Mouse (Mus musculus): ENCODE results near the gene Cebpa. TPM values are rescaled to one million over a fixed set of nuclear protein-coding genes. Genes with fewer than 3 reads are reported as not detected.

The Cebpa gene
- polyA plus RNA-seq, 1 experiment, result 31.0 TPM

DNA sequence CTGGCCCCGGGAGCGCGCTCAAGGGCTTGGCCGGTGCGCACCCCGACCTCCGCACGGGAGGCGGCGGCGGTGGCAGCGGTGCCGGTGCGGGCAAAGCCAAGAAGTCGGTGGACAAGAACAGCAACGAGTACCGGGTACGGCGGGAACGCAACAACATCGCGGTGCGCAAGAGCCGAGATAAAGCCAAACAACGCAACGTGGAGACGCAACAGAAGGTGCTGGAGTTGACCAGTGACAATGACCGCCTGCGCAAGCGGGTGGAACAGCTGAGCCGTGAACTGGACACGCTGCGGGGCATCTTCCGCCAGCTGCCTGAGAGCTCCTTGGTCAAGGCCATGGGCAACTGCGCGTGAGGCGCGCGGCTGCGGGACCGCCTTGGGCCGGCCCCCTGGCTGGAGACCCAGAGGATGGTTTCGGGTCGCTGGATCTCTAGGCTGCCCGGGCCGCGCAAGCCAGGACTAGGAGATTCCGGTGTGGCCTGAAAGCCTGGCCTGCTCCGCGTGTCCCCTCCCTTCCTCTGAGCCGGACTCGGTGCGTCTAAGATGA, 1.1 kb downstream of the Cebpa start:
- no peak for DNase-seq (ENCODE audit: low spot score)

DNA sequence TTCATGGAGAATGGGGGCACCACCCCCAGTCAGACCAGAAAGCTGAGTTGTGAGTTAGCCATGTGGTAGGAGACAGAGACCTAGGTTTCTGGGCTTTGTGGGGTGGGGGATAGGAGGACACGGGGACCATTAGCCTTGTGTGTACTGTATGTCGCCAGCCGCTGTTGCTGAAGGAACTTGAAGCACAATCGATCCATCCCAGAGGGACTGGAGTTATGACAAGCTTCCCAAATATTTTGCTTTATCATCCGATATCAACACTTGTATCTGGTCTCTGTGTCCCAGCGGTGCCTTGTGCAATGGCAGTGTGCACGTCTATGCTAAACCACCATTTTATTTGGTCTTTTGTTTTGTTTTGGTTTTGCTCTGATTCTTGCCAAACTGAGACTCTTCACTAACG, 2.1 kb downstream of the Cebpa start:
- DNase-seq (ENCODE audit: low spot score), result no peak

DNA sequence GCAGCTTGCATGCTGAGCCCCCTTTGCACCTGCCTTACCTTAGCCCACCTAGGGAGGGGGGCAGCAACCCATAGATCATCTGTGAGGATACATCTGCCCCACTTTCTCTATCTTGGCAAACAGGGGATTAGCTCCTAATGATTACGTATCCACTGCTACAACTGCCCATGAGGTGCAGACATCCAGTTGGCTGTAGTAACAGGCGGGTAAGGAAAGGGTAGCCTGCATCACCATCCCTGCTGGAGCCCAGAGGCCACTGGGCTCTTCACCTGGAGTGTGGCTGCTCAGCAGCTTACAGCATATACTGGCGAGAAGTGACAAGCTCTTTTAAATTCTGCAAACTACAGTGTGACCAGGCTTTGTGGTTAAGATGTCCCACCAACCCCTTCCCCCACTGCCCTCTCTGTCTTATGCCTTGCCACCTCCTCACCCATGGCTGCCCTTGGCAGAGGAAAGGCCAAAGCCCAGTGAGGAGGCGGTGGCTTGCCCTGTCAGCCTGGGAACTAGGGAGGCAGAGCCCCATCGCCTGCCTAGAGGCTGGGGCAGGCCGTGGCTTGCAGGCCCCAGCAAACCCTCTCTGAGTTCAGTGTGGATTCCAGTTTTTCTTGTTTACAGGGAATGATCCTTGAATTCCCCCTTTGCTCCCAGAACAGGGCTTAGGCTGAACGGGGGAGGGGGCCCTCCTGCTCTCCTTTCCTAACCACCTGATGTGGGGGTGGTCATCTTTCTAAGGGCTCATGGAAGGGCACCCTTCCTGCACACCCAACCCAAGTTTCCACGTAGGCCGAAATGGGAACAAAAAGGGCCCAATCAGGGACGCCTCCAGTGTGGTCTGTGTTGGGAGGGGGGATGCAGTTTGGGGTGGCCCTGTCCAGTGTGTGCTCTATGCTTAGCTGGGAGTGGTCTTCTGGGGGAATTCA, 3.6 kb downstream of the Cebpa start:
- DNase-seq (ENCODE audit: low spot score), result no peak

DNA sequence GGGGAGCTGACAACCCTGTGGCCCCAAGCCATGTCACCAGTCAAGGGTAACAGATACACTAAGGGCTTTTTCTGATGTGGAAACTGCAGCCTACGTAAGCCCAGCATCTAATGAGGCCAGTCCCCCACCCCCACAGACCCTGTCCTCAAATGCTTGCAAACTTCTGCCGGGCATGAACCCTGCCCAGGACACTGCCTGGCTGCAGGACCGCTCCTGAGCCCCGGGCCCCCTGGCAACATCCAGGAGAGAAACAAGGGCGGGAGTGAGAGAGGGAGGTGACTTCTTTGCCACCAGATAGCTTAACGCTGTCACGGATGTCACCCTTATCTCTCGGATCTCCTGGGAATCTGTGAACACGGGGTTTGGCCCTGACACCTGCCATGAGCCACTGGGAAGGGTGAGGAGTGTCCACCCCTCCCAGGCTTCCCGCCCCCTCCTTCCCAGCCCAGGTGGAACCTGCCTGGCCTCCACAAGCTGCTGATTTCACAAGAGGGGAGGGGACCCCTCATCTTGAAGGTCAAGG, 4.4 kb downstream of the Cebpa start:
- DNase-seq (ENCODE audit: low spot score), result no peak

DNA sequence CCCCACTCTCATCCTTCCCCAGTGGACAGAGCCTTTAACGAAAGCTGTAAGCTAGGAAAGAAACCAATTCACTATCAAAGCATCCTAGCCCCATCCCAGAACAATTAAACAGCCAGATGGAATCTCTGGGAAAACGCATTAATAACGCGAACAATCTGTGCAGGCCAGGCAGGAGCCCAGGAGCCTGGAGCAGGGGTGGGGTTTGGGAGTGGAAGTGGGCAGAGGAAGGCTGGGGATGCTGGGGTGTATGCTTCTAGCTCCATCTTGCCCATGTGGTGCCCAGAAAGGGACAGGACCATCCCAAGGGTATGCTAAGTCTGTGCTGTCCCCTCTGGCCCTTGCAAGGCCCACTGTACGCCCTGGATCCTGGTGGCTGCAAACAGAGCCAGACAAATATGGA, 5.1 kb downstream of the Cebpa start:
- DNase-seq (ENCODE audit: low spot score), result no peak

DNA sequence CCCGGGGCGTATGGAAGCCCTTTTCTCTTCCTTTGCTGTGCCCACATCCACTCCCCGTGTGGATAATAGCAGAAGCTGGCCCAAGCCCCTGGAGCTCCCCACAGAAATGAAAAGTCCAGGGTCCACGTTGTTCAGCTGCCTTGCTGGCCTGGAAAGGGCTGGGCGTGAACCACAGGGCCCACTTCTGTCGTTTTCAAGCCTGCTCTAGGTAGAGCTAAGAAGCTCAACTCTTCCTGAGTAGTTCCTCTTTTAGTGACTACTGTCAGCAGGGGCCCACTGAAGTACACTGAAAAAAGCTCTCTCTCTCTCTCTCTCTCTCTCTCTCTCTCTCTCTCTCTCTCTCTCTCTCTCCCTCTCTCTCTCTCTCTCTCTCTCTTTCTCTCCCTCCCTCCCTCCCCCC, 5.7 kb downstream of the Cebpa start:
- DNase-seq (ENCODE audit: low spot score), result no peak

DNA sequence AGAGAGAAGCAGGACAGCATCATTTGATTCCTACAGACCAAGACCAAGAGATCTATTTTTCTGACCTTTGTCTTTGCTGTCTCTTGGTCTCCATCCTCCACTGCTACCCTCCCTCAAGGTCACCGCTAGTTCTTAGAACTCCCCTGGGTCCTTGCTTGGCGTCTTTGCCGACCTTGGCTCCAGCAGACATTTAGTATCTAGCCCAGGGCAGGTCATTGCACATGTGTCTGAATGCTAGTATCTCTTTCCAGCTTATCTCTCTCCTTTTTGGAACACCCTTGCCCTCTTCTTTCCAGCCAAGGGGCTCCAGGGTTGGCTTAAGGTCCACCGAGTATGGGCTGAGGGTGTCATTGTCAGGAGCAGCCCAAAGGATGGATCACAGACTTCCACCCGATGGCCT, 6.9 kb downstream of the Cebpa start:
- DNase-seq (ENCODE audit: low spot score), result no peak

DNA sequence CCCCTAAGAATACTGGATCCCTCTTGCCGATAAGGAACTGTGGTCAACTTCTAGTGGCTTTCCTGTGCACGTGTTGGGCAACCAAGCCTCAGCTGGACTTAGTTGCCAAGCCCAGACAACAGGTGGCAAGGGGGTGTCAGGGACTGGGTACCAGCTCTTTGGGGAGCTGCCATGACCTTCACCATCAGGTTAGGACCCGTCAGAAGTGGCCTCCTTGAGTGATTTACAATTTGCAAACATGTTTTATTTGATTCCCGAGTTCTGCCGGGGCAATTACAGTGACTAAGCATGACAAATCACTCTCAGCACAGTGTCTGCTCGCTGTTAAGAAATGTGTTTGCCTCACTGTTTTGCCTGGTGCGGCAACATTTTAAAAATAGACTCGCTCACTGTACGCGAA, 7.9 kb downstream of the Cebpa start:
- no peak for DNase-seq (ENCODE audit: low spot score)

DNA sequence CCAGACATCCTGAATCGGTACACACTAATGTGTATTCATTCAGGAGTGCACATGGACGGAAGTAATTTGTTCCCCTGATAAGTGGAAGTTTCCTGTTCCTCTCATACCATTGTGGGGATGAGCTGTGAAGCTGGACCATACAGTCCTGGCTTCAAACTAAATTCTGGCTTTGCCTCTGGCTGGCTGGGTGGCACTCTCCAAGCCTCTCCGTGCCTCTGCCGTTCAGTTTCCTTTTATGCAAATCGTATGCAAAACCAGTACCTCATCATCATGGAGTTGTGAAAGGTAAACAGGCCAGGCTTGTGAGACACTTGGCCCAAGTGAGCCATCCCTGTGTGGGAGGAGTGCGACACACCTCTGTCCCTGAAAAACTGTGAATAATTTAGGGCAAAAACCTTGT, 8.6 kb downstream of the Cebpa start:
- no peak for DNase-seq (ENCODE audit: low spot score)

DNA sequence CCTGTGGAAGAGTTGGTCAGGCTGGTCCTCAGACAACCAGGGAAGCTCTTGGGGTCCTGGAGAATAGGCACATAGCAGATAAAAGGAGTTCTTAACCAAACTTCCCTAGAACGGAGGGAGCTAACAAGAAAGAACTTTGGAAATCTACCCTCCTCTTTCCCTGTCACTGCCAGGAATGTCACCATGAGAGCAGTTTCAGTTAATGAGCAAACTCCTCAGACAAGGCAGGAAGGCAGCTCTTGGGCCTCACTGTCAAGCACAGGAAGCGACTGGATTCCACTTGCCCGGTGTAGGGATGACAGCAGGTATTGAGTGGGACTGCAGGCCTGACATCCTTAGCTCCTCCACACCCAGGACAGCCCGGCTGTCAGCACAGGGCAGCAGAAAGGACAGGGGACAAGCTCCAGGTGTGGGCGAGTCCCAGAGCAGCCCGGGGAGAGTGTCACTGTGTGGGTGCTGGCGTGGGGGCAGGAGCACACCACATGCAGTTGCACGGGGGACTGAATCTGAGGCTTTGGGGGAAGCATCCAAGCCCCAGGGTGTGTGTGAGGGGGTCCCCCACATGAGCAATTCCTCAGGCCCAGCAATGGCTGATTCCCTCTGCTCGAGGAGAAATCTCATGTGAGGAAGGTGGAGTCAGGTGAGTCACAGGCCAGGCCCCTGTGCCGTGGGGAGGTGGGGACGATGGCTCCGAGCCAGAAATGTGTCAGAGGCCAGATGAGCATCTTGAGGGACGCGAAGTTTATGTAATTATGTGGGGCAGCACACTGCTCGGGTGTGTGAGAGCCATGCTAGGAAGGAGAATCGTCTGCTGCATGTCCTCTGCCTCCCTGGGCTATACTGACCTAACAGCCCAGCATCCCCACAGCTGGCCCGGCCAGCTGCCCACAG, 9.8 kb downstream of the Cebpa start:
- DNase-seq (ENCODE audit: low spot score), result no peak

DNA sequence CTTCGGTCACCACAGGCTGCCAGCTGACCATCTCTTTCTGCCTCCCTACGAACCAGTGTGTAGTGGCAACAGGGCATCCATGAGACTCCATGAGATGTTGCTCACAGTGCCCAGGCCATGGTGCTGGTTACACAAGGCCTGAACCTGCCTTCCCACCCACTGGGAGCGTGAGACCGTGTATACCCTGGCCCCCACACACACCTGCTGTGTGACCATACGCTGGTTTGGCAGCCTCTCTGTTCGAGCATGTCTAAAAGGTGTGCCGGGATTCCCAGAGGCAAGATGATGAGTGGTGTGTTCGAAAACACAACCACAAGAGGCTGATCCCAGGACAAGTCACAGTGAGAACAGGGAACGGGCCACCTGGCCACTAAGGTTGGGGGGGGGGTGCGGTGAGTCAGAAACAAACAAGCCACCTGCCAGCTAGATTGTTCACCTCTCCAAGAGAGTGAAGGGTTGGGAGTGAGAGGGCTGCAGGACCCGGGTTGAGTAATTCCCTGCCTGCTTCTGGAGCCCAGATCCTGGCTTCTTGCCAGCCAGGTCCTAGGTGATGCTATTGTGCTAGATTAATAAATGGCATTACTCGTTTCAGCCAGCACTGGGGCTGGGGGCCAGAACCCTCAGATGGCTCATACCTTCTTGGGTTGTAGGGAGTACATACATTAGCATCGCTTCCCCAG, 11.1 kb downstream of the Cebpa start:
- no peak for DNase-seq (ENCODE audit: low spot score)

DNA sequence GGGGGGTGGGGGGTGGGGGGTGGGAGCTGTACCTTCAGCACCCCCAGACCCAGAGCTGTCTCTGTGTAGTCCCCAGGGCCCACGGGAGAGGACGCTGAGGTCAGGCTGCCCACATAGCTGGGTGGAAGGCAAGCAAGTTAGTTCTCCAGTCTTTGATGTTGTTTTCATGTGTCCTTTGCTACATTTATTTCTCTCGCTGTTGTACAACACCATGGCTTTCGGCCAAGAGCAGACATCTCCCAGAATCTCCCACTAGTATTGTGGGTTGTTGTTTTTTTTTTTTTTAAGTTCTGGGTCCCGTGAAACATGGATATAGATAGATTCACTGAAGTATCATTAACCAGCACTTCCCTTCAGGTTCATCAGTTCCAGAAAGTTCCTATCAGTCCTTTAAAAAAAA, 11.8 kb downstream of the Cebpa start:
- peak; percentile 13 for DNase-seq (ENCODE audit: low spot score)

DNA sequence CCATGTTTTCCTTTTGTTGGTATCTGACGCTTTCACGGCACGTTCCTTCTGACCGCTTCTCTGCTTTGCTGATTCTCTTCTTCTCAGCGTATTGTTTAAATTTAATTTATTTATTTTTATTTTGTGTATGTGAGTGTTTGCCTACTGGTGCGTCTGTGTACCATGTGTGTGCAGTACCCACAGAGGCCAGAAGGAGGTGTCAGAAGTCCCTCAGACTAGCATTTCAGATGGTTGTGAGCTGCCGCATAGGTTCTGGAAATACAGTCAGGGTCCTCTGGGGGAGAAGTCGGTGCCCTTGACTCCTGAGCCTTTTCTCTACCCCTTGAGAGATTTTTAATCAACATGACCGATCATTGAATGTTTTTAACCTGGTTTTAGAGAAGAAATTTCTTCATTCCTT, 12.5 kb downstream of the Cebpa start:
- no peak for DNase-seq (ENCODE audit: low spot score)

DNA sequence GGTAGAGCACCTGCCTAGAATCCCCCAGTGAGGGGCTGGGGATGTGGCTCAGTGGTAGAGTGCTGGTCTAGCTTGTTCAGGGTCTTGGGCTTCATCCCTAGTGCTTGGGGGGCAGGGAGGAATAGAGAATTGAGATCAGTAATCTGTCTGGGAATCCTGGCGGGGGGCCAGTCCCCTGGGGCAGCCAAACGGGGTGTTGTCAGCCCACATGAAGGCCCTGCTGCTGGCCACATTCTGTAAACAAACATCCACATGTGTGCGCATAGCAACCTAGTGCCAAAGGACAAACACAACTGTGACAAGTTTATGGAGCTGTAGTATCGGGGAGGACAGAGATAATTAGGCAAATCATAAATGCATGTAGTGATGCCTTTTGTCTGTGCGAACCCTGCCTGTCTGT, 15.5 kb downstream of the Cebpa start:
- DNase-seq (ENCODE audit: low spot score), result no peak

DNA sequence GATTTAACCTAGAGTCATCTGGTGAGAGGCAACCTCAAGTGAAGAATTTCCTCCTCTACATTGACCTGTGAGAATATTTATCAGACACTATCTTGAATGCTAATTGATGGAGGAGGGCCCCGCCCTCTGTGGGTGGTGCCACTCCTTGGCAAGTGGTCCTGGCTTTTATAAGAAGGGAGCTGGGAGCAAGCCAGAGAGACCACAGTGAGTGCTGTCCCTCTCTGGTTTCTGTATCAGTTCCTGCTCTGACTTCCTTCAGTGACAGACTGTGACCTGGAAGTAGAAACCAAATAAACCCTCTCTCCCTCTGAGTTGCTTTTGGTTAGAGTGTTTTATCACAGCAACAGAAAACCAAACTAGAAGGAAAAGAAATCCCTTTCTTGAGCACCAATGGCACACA, 18.4 kb downstream of the Cebpa start:
- DNase-seq (ENCODE audit: low spot score), result no peak

DNA sequence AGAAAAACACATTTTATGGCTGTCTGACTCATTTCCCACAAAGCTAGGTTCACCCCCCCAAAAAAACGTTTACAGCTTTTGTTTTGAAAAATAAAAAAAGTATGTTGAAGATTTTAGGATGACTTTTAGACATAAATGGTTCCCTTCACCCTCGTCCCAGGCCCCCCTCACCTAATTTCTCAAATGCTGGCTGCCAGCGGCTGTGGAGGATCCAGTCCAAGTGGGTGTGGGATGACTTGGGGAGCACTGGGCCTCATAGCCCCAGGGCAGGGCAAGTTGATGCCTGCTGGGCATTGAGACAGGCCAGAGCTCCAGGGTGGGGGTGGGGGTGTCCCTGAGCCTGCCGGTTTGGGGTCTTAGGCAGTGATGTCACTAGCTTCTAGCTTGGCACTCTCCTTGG, 19.4 kb downstream of the Cebpa start:
- DNase-seq (ENCODE audit: low spot score), result no peak

DNA sequence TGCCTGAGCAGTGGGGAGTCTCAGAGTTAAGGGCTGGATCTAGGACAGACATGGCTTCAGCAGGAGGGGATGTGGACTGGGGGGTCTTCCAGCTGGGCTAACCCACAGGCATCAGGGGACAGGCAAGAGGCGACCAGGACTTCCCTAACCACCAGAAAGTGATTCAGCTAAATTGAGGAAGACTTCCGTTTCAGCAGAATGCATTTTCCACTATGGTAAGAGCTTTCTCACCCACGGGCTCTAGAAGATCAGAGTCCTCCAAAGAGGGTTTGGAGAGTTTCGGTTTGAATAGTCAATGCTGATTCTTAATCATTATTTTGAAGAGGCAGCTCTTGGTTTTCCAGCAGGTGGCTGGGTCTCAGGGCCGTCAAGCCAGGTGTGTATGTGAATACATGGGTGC, 20.8 kb downstream of the Cebpa start:
- no peak for DNase-seq (ENCODE audit: low spot score)

DNA sequence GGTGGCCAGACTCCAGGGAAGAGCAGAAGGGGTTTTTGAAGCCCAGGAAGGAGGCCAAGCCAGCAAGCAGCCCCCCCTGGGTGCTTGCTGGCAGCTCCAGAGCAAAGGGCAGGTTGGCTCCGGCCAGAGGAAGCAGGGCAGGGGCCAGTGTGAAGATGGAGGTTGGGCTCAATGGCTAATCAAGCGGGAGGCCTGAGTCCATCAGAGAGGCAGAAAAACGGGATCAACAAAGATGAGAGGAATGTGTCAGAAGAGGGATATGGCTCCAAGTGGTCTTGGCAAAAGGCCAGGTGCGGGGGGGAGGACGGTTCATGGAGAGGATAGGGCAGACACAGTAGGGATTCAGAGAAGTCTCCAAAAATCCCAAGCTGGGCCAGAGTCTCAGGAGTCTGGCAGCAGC, 22.4 kb downstream of the Cebpa start:
- DNase-seq (ENCODE audit: low spot score), result no peak

DNA sequence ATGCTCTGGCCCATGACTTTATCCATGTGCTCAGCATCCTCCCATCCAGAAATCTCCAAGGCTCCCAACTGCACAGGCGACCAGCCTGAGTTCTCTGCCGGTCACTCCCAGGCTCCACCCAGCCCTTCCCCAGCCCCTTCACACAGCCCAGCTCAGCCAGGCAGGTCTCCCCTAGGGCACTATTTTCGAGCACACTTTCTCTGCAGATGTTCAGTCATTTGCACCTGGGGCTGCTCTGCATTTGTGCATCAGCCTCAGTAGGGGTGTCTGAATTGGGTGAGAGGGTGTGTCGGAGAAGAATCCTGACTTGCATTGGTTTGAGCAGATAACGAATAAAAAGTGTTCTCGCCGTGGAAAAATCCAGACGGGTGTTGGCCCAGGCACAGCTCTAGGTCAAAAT, 23.4 kb downstream of the Cebpa start:
- no peak for DNase-seq (ENCODE audit: low spot score)

DNA sequence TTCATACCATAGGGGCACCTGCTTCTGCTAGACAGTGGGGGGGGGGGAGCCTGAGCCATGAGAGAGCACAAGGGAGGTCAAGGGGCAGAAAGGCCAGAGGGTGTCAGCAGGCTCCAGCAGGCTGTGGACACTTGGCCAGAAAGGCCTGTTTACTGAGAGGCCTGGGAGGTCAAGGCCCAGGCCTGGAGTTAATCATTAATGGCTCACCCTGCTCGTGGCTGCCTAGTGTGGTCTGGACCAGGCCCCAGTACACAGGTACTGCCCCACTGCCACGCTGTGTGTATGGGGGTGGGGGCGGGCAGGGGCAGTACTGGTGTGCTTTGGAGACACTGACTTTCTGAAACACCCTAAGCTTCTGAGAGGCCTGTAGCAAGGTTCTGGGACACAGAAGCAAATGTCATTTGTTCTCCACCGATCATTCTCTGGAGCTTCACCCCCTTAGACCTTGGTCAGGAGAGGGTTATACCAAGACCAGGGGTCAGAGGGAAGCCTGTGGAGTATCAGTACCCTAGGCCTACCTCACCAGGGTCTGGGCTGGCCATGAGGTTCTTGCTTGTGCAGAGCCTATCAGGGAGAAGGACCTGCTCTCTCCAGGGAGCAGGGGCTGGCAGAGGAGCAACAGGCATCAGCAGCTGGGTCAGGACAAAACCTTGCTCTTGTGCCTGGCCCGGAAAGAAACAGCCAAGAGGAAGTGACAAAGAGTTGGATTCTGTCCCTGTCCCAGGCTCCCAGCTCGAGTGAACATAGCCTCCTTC, 24.9 kb downstream of the Cebpa start:
- DNase-seq (ENCODE audit: low spot score), result no peak

DNA sequence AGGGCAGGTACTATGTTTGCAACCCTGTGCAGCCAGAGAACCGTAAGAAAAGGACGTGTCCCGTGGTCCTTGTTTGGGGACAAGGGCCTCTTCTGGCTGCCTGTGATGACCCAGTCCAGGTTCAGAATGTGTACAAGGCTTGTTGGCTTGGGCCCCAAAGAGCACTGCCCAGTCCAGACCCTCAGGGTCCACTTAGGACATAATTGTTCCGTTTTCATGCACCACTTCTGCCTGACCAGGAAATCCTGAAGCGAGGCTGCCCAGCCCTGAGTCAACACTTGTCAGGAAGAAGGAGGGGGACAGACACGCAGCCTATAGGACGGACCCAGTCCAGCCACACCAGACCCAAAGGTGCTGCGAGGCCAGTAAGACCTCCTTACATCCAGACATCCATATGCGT, 26.0 kb downstream of the Cebpa start:
- DNase-seq (ENCODE audit: low spot score), result no peak

All from urinary bladder, adult 2 months (tissue).